Mouse (Mus musculus): Measurements from ENCODE around the gene Defb19. TPM values are rescaled to one million over a fixed set of nuclear protein-coding genes. Genes with fewer than 3 reads are reported as not detected.

Defb19 gene
- total and polyA plus RNA-seq, 3 experiments: not detected

DNA sequence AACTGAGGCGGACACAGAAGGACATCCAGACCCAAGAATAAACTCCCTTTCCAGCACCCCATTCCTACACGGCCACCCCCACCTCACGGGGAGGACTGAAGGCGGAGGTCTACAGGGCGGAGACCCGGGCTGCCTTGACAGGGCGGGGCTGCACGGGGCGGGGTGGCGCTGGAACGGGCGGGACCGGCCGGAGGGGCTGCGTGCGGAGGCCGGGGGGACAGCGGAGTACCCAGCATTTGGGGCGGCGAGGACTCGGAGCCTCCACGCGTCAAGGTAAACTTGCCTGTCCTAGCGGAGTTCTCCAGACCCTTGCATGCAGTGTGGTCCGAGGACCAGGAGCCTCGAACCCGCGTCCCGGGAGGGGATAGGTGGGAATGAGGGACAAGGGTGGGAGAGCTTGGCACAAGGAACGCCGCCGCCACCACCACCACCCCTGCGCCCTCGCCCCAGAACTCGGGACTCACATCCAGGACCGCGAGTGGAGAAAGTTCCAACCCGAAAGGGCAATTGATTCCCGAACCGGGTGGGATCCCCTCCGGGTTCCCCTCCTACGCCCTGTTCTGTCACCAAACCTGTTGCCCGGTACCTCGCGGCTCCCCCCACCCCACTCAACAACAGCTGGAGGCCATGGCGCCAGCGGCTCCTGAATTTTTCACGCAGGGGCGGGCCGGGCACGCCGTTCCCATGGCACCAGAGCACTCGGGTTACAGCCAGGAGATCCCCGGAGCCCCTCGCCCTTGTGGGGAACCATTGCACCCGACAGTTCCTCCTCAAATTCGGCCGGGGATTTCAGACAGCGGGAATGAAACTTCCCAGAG lies 46.9 kb upstream of the Defb19 start, which contains the start of gene Rem1:
TSS of gene Rem1 (plus strand) at position 178 of the 818 bp plus-strand sequence.
- no peak within 1 kb of the TSS for H3K9ac ChIP-seq (ENCODE audit: control insufficient read depth, low read depth, low read length, poor library complexity, severe bottlenecking)
- no peaks in the 10 kb centered on the region for H3K4me1 ChIP-seq (ENCODE audit: control insufficient read depth in 1 of 2, insufficient read depth in 2 of 2, low read length in 2 of 2)
- no peaks in the 10 kb centered on the region for H3K79me2 ChIP-seq (ENCODE audit: control insufficient read depth, insufficient read depth, low read length, poor library complexity)
- H3K27me3 ChIP-seq (ENCODE audit: control insufficient read depth in 1 of 2, insufficient read depth in 2 of 2, low read length in 2 of 2): peaks cover 0 to 3% of the 10 kb centered on the region in 2 experiments; a peak in 2 of 4 replicates
- H3K9me3 ChIP-seq (replicated peaks; ENCODE audit: insufficient read depth, low read length): no peaks in the 10 kb centered on the region
- no peak within 1 kb of the TSS for H3K27ac ChIP-seq (ENCODE audit: control insufficient read depth, low read depth, low read length)
- no peaks in the 10 kb centered on the region for H3K36me3 ChIP-seq (ENCODE audit: control insufficient read depth in 1 of 2, insufficient read depth in 2 of 2, low read length in 2 of 2)
- no peak for TF ChIP-seq USF2 (IDR thresholded peaks at IDR 0.05; ENCODE audit: borderline replicate concordance in 1 of 2, insufficient read depth in 1 of 2, low read depth in 1 of 2, low read length in 2 of 2)
- no peak for TF ChIP-seq NELFE (IDR thresholded peaks at IDR 0.05; ENCODE audit: low read depth, low read length)
- no peak for TF ChIP-seq CHD1 (IDR thresholded peaks at IDR 0.05; ENCODE audit: low read depth, low read length)
- TF ChIP-seq POLR2AphosphoS5 (IDR thresholded peaks at IDR 0.05; ENCODE audit: borderline replicate concordance, low read depth, low read length): no peak
- no peak for TF ChIP-seq HCFC1 (IDR thresholded peaks at IDR 0.05; ENCODE audit: low read depth, low read length)
- TF ChIP-seq RCOR1 (IDR thresholded peaks at IDR 0.05; ENCODE audit: low read depth, low read length): no peak
- no peak for TF ChIP-seq SMC3 (IDR thresholded peaks at IDR 0.05; ENCODE audit: low read depth, low read length)
- no peak for TF ChIP-seq RAD21 (IDR thresholded peaks at IDR 0.05; ENCODE audit: low read depth, low read length)
- no peak for DNase-seq (ENCODE audit: low read depth, low spot score)
- no peak within 1 kb of the TSS for H3K4me3 ChIP-seq (ENCODE audit: control insufficient read depth in 1 of 2, insufficient read depth in 1 of 2, low read depth in 2 of 2, low read length in 2 of 2)

DNA sequence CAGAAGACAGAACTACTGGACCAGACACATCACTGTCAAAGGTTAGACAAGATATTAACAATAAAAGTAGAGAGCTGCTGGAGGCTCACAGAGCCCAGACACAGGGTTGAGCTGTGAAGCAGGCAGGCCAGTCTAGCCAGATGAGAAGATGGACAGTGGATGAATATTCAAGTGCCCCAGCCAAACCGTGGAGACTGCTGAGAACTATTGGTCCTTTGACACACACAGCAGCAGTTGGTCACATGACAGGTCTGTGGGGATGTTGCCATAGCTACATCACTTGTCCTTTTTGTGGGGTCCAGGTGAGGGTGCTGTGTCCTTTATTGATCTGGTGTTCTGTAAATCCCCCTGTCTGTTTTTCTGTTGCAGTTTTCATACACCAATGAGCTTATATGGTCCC lies 45.1 kb upstream of the Defb19 start:
- no peaks in the 10 kb centered on the region for H3K36me3 ChIP-seq (ENCODE audit: control insufficient read depth in 1 of 2, insufficient read depth in 2 of 2, low read length in 2 of 2)
- H3K27me3 ChIP-seq (ENCODE audit: control insufficient read depth in 1 of 2, insufficient read depth in 2 of 2, low read length in 2 of 2): no peaks in the 10 kb centered on the region; a peak in 1 of 4 replicates
- no peak for DNase-seq (ENCODE audit: low read depth, low spot score)
- H3K27ac ChIP-seq (ENCODE audit: control insufficient read depth, low read depth, low read length): no peak overlapping the region
- H3K9ac ChIP-seq (ENCODE audit: control insufficient read depth, low read depth, low read length, poor library complexity, severe bottlenecking): no peak overlapping the region
- no peak for TF ChIP-seq USF2 (IDR thresholded peaks at IDR 0.05; ENCODE audit: borderline replicate concordance in 1 of 2, insufficient read depth in 1 of 2, low read depth in 1 of 2, low read length in 2 of 2)
- no peak for TF ChIP-seq SIN3A (IDR thresholded peaks at IDR 0.05; ENCODE audit: low read length)
- no peak for TF ChIP-seq USF1 (IDR thresholded peaks at IDR 0.05; ENCODE audit: low read depth, low read length)
- TF ChIP-seq RCOR1 (IDR thresholded peaks at IDR 0.05; ENCODE audit: low read depth, low read length): no peak
- no peak for TF ChIP-seq TAL1 (IDR thresholded peaks at IDR 0.05; ENCODE audit: low read length)
- TF ChIP-seq UBTF (IDR thresholded peaks at IDR 0.05; ENCODE audit: borderline replicate concordance, insufficient read depth, low read depth, low read length): no peak
- TF ChIP-seq ELF1 (IDR thresholded peaks at IDR 0.05; ENCODE audit: low read depth, low read length): no peak
- TF ChIP-seq HCFC1 (IDR thresholded peaks at IDR 0.05; ENCODE audit: low read depth, low read length): no peak
- TF ChIP-seq ZKSCAN1 (IDR thresholded peaks at IDR 0.05; ENCODE audit: low read depth, low read length): no peak
- TF ChIP-seq POLR2AphosphoS2 (IDR thresholded peaks at IDR 0.05; ENCODE audit: low read length): no peak
- TF ChIP-seq CHD1 (IDR thresholded peaks at IDR 0.05; ENCODE audit: low read depth, low read length): no peak
- TF ChIP-seq ETS1 (IDR thresholded peaks at IDR 0.05; ENCODE audit: low read depth, low read length): no peak
- TF ChIP-seq MAFK (IDR thresholded peaks at IDR 0.05; ENCODE audit: borderline replicate concordance, low read depth, low read length): no peak
- no peak for TF ChIP-seq POLR2AphosphoS5 (IDR thresholded peaks at IDR 0.05; ENCODE audit: borderline replicate concordance, low read depth, low read length)
- no peak for TF ChIP-seq MXI1 (IDR thresholded peaks at IDR 0.05; ENCODE audit: low read depth, low read length)
- no peak for TF ChIP-seq CTCF (IDR thresholded peaks at IDR 0.05 in 2 of 3, conservative IDR thresholded peaks at IDR 0.05 in 1 of 3; ENCODE audit: control insufficient read depth in 1 of 3, insufficient read depth in 1 of 3, low read depth in 2 of 3, low read length in 3 of 3, poor library complexity in 1 of 3, severe bottlenecking in 1 of 3)
- TF ChIP-seq BHLHE40 (IDR thresholded peaks at IDR 0.05; ENCODE audit: borderline replicate concordance, low read depth, low read length): no peak
- TF ChIP-seq ZC3H11A (IDR thresholded peaks at IDR 0.05; ENCODE audit: low read depth, low read length): no peak
- no peaks in the 10 kb centered on the region for H3K4me1 ChIP-seq (ENCODE audit: control insufficient read depth in 1 of 2, insufficient read depth in 2 of 2, low read length in 2 of 2)
- no peak overlapping the region for H3K4me3 ChIP-seq (ENCODE audit: control insufficient read depth in 1 of 2, insufficient read depth in 1 of 2, low read depth in 2 of 2, low read length in 2 of 2)
- no peaks in the 10 kb centered on the region for H3K79me2 ChIP-seq (ENCODE audit: control insufficient read depth, insufficient read depth, low read length, poor library complexity)
- no peaks in the 10 kb centered on the region for H3K9me3 ChIP-seq (replicated peaks; ENCODE audit: insufficient read depth, low read length)
